In genomic region chr12:108274313-108274595, GRCm38 (mm10) we compare ENCODE assay signal across 9 mouse cellular contexts. TPM values are rescaled to one million over a fixed set of nuclear protein-coding genes. Genes with fewer than 3 reads are reported as not detected.
A peak's percentile ranks its signal among the peaks of the same experiment; 100 is the strongest.
DNase-seq lines count a peak whose midpoint lies in the region; ATAC-seq and TF ChIP-seq lines count a peak whose summit lies in the region.
"Had no signal": no experiment of that assay in that cellular context is flagged by ENCODE, and none has a peak within 500 bp of the region (broad histone marks: within the 10 kb centered on the region; RNA-seq: fewer than 3 reads in every experiment).

No protein-coding gene starts in this region.

- no peaks in the 10 kb centered on the region for H3K9me3 ChIP-seq in limb, embryonic 14.5 days (ENCODE audit: control insufficient read depth, low read length)
- no peaks in the 10 kb centered on the region for H3K9me3 ChIP-seq in stomach, embryonic 16.5 days (replicated peaks; ENCODE audit: control insufficient read depth, low read length)

- no peak for TF ChIP-seq POLR2A in testis, adult 2 months (IDR thresholded peaks at IDR 0.05; ENCODE audit: control insufficient read depth, low read depth, low read length)
- no peak for TF ChIP-seq POLR2A in limb, embryonic 14.5 days (IDR thresholded peaks at IDR 0.05; ENCODE audit: borderline replicate concordance, extremely low read depth, insufficient read depth, insufficient read length)

- peak overlapping the region; percentile 83 for H3K4me3 ChIP-seq in testis, adult 2 months (ENCODE audit: control insufficient read depth, low read depth, low read length)
- peak overlapping the region; percentile 71 for H3K4me3 ChIP-seq in limb, embryonic 14.5 days (replicated peaks; ENCODE audit: low read length)
- peak overlapping the region; percentile 80 for H3K4me3 ChIP-seq in stomach, embryonic 16.5 days (replicated peaks; ENCODE audit: low read length)

- DNase-seq in cerebellum, adult 9-11 months: peak; percentile 66
- no peak for DNase-seq in cerebellum, postnatal 14 days
- DNase-seq in testis, postnatal 14 days (ENCODE audit: low spot score): no peak
- no peak for DNase-seq in limb, embryonic 14.5 days (ENCODE audit: low spot score)
- DNase-seq in gastrocnemius, adult 18-20 months (ENCODE audit: low spot score): no peak
- no peak for DNase-seq in testis, postnatal 10 days (ENCODE audit: low spot score)

- no peak overlapping the region; the same call in 1 of the 2 replicates for H3K27ac ChIP-seq in testis, adult 2 months (ENCODE audit: control insufficient read depth, insufficient read depth, low read depth, low read length)
- H3K27ac ChIP-seq in limb, embryonic 14.5 days (replicated peaks; ENCODE audit: low read depth, low read length): no peak overlapping the region
- 0 out of 2 replicates have a peak overlapping the region, but pooled peaks have one; percentile 67 for H3K27ac ChIP-seq in stomach, embryonic 16.5 days (ENCODE audit: low read length)

- no peak for ATAC-seq in limb, embryonic 14.5 days (ENCODE audit: low FRiP score, low read depth)
- ATAC-seq in stomach, embryonic 16.5 days (ENCODE audit: insufficient read depth, low FRiP score): no peak

- under 1% methylated on average over 31 of the region's 35 CpGs for WGBS in limb, embryonic 14.5 days
- WGBS in stomach, embryonic 16.5 days: under 1% methylated on average over 34 of the region's 35 CpGs

- no peaks in the 10 kb centered on the region for H3K27me3 ChIP-seq in testis, adult 2 months (ENCODE audit: control insufficient read depth, insufficient read depth, low read length)
- no peaks in the 10 kb centered on the region for H3K27me3 ChIP-seq in limb, embryonic 14.5 days (ENCODE audit: control insufficient read depth, insufficient read depth, low read length)
- no peaks in the 10 kb centered on the region; the same call in 1 of the 2 replicates for H3K27me3 ChIP-seq in stomach, embryonic 16.5 days (ENCODE audit: control insufficient read depth, insufficient read depth, low read length)

- peak overlapping the region; percentile 68 for H3K9ac ChIP-seq in limb, embryonic 14.5 days (ENCODE audit: low read depth, low read length, severe bottlenecking)
- H3K9ac ChIP-seq in stomach, embryonic 16.5 days (ENCODE audit: low read length): peak overlapping the region; percentile 89

- peak overlapping the region; percentile 89 for H3K4me2 ChIP-seq in limb, embryonic 14.5 days (replicated peaks; ENCODE audit: low read depth, low read length, severe bottlenecking)
- H3K4me2 ChIP-seq in stomach, embryonic 16.5 days (ENCODE audit: low read depth, low read length): peak overlapping the region; percentile 93

- no peaks in the 10 kb centered on the region for H3K36me3 ChIP-seq in testis, adult 2 months (ENCODE audit: control insufficient read depth, insufficient read depth, low read length)
- H3K36me3 ChIP-seq in limb, embryonic 14.5 days (ENCODE audit: control insufficient read depth, insufficient read depth, low read length): no peaks in the 10 kb centered on the region
- H3K36me3 ChIP-seq in stomach, embryonic 16.5 days (ENCODE audit: control insufficient read depth, insufficient read depth, low read length): no peaks in the 10 kb centered on the region

- peaks cover 43% of the 10 kb centered on the region for H3K4me1 ChIP-seq in testis, adult 2 months (ENCODE audit: control insufficient read depth, insufficient read depth, low read length)
- H3K4me1 ChIP-seq in limb, embryonic 14.5 days (ENCODE audit: control insufficient read depth, insufficient read depth, low read length): peaks cover 49% of the 10 kb centered on the region
- peaks cover 69% of the 10 kb centered on the region for H3K4me1 ChIP-seq in stomach, embryonic 16.5 days (ENCODE audit: control insufficient read depth, insufficient read depth, low read length)

- TF ChIP-seq CTCF in testis, adult 2 months (IDR thresholded peaks at IDR 0.05; ENCODE audit: control insufficient read depth, insufficient read depth, insufficient replicate concordance, low read depth, low read length): no peak

RNA-seq across cellular contexts. Expression of gene Ccdc85c, which starts 1.0 kb away (rescaled TPM):
- polyA plus RNA-seq in testis, adult 2 months (2012; rRNA removed): 22.6 and 27.9 TPM in 2 replicates
- 9.9 and 13.1 TPM in 2 replicates for polyA plus RNA-seq in limb, embryonic 14.5 days (2012; rRNA removed)
- polyA plus RNA-seq in limb, embryonic 14.5 days (2014; fragmentation: Nextera tagmentation; extraction: Ambion mirVana): 6.1 and 6.4 TPM in 2 replicates
- polyA plus RNA-seq in stomach, embryonic 16.5 days (2015; fragmentation: Nextera tagmentation; extraction: Ambion mirVana): 6.5 and 6.9 TPM in 2 replicates
- 10 to 100 TPM; 39.4 to 42.6 TPM for total RNA-seq in gastrocnemius, adult 18-20 months (2021)

RNA-seq across cellular contexts. Expression of gene Hhipl1, which starts 31.8 kb away (rescaled TPM):
- polyA plus RNA-seq in testis, adult 2 months (2012; rRNA removed): 0.82 and 1.0 TPM in 2 replicates
- 2.7 and 3.0 TPM in 2 replicates for polyA plus RNA-seq in limb, embryonic 14.5 days (2012; rRNA removed)
- 0.58 and 1.5 TPM in 2 replicates for polyA plus RNA-seq in limb, embryonic 14.5 days (2014; fragmentation: Nextera tagmentation; extraction: Ambion mirVana)
- 0.44 and 0.65 TPM in 2 replicates for polyA plus RNA-seq in stomach, embryonic 16.5 days (2015; fragmentation: Nextera tagmentation; extraction: Ambion mirVana)
- total RNA-seq in gastrocnemius, adult 18-20 months (2021): 1 to 10 TPM; 1.1 to 1.2 TPM
- total RNA-seq: hematopoietic stem cell, adult 5-6 weeks had no signal

RNA-seq across cellular contexts. Expression of gene Cyp46a1, which starts 59.9 kb away (rescaled TPM):
- 17.9 and 19.7 TPM in 2 replicates for polyA plus RNA-seq in testis, adult 2 months (2012; rRNA removed)
- polyA plus RNA-seq in limb, embryonic 14.5 days (2012; rRNA removed): 24.8 and 30.8 TPM in 2 replicates
- polyA plus RNA-seq in limb, embryonic 14.5 days (2014; fragmentation: Nextera tagmentation; extraction: Ambion mirVana): 6.4 and 6.6 TPM in 2 replicates
- 6.8 and 8.5 TPM in 2 replicates for polyA plus RNA-seq in stomach, embryonic 16.5 days (2015; fragmentation: Nextera tagmentation; extraction: Ambion mirVana)
- under 1 TPM; 0.11 to 0.21 TPM for total RNA-seq in gastrocnemius, adult 18-20 months (2021)
